22 mouse cellular contexts compared by ENCODE assay signal in genomic region chr5:138941842-138942241, GRCm38 (mm10). TPM values are rescaled to one million over a fixed set of nuclear protein-coding genes. Genes with fewer than 3 reads are reported as not detected.
DNase-seq lines count a peak whose midpoint lies in the region; ATAC-seq and TF ChIP-seq lines count a peak whose summit lies in the region.
"Had no signal": no experiment of that assay in that cellular context is flagged by ENCODE, and none has a peak within 500 bp of the region (broad histone marks: within the 10 kb centered on the region; RNA-seq: fewer than 3 reads in every experiment).

No protein-coding gene starts in this region.

- H3K36me3 ChIP-seq in midbrain, embryonic 11.5 days (ENCODE audit: control insufficient read depth, insufficient read depth, low read length) = no peaks in the 10 kb centered on the region
- no peaks in the 10 kb centered on the region for H3K36me3 ChIP-seq in midbrain, postnatal 0 days (ENCODE audit: insufficient read depth, low read length)
- H3K36me3 ChIP-seq in CH12.LX (replicated peaks in 1 of 2; ENCODE audit: control insufficient read depth in 1 of 2, insufficient read depth in 1 of 2, low read length in 1 of 2) = no peaks in the 10 kb centered on the region
- H3K36me3 ChIP-seq: G1E had no signal

- intact Hi-C loops in heart, postnatal 14 days (cut with DNase I) = no loop called here

- no peaks in the 10 kb centered on the region for H3K4me1 ChIP-seq in midbrain, embryonic 11.5 days (ENCODE audit: control insufficient read depth, insufficient read depth, low read length)
- no peaks in the 10 kb centered on the region for H3K4me1 ChIP-seq in midbrain, postnatal 0 days (ENCODE audit: insufficient read depth, low read length)
- H3K4me1 ChIP-seq in CH12.LX (ENCODE audit: control insufficient read depth in 1 of 2, insufficient read depth in 2 of 2) = peaks cover 13 to 36% of the 10 kb centered on the region in 2 experiments

- WGBS in midbrain, embryonic 11.5 days = 83% methylated on average over 8 of the region's 8 CpGs
- 80% methylated on average over 8 of the region's 8 CpGs for WGBS in midbrain, postnatal 0 days

- no peak overlapping the region for H3K4me3 ChIP-seq in midbrain, embryonic 11.5 days (ENCODE audit: low read depth, low read length)
- no peak overlapping the region for H3K4me3 ChIP-seq in midbrain, postnatal 0 days (ENCODE audit: low read depth, low read length)
- H3K4me3 ChIP-seq in CH12.LX (replicated peaks in 1 of 3; ENCODE audit: low read depth in 2 of 3, low read length in 2 of 3, poor library complexity in 1 of 3) = no peak overlapping the region

- dilution Hi-C loops in CH12.LX (cut with MboI; ENCODE audit: extremely low pct_ligation_motif_present, extremely low pct_unique_long_range_greater_than_20kb, low sequenced_read_pairs) = no loop called here

- no peak for TF ChIP-seq CTCF in midbrain, postnatal 0 days (IDR thresholded peaks at IDR 0.05)
- TF ChIP-seq CTCF in CH12.LX (conservative IDR thresholded peaks at IDR 0.05 in 1 of 2, IDR thresholded peaks at IDR 0.05 in 1 of 2; ENCODE audit: low read depth in 2 of 2, low read length in 2 of 2) = no peak

- no peak for TF ChIP-seq RAD21 in CH12.LX (IDR thresholded peaks at IDR 0.05; ENCODE audit: low read depth, low read length)

- H3K9me3 ChIP-seq in midbrain, embryonic 11.5 days (ENCODE audit: control insufficient read depth, low read length) = no peaks in the 10 kb centered on the region
- no peaks in the 10 kb centered on the region for H3K9me3 ChIP-seq in midbrain, postnatal 0 days (ENCODE audit: low read length)
- H3K9me3 ChIP-seq in CH12.LX (replicated peaks; ENCODE audit: low read length) = no peaks in the 10 kb centered on the region
- H3K9me3 ChIP-seq: G1E had no signal

- ATAC-seq in midbrain, embryonic 11.5 days (ENCODE audit: low FRiP score) = no peak
- ATAC-seq in midbrain, postnatal 0 days (ENCODE audit: low FRiP score) = no peak
- ATAC-seq in megakaryocyte progenitor cell, adult 5-6 weeks (replicated peaks; ENCODE audit: poor library complexity) = no peak
- ATAC-seq: activated CD4-positive, CD25-positive, alpha-beta regulatory T cell, adult 4 months; CD4-positive, CD25-positive, alpha-beta regulatory T cell, adult 4 months; Patski had no signal

- TF ChIP-seq POLR2A in CH12.LX (IDR thresholded peaks at IDR 0.05; ENCODE audit: low read depth, low read length) = no peak

- in situ Hi-C loops in CH12.LX (cut with MboI; ENCODE audit: low pct_ligation_motif_present, low pct_unique_long_range_greater_than_20kb, low sequenced_read_pairs) = no loop called here

- no peak overlapping the region for H3K4me2 ChIP-seq in midbrain, embryonic 11.5 days
- no peak overlapping the region for H3K4me2 ChIP-seq in midbrain, postnatal 0 days (ENCODE audit: low read depth, low read length, poor library complexity, severe bottlenecking)
- H3K4me2 ChIP-seq in CH12.LX (ENCODE audit: insufficient read depth, low read depth, poor library complexity, severe bottlenecking) = no peak overlapping the region

- H3K79me2 ChIP-seq in CH12.LX (replicated peaks; ENCODE audit: control insufficient read depth, extremely low read depth, insufficient read depth, poor library complexity, severe bottlenecking) = no peaks in the 10 kb centered on the region

- DNase-seq in heart, adult 11 months = peak; percentile 91
- no peak for DNase-seq in heart, postnatal 14 days
- peak; percentile 28 for DNase-seq in midbrain, embryonic 11.5 days (ENCODE audit: low spot score, missing footprints)
- no peak for DNase-seq in midbrain, postnatal 0 days (ENCODE audit: low spot score)
- no peak for DNase-seq in CH12.LX (ENCODE audit: extremely low read depth)
- DNase-seq: adrenal gland, adult 2 months; adrenal gland, adult 8-10 months; adrenal gland, postnatal 10 days; adrenal gland, postnatal 14 days; adrenal gland, postnatal 25 days; adrenal gland, postnatal 36 days; B cell, adult 2 months; cerebellum, adult 11 months; cerebellum, adult 11-12 months; cerebellum, adult 18-20 months; cerebellum, adult 2 months had no signal

- no peak for TF ChIP-seq EP300 in CH12.LX (IDR thresholded peaks at IDR 0.05; ENCODE audit: low read length)

- H3K27me3 ChIP-seq in midbrain, embryonic 11.5 days (ENCODE audit: control insufficient read depth, insufficient read depth, low read length) = no peaks in the 10 kb centered on the region
- no peaks in the 10 kb centered on the region for H3K27me3 ChIP-seq in midbrain, postnatal 0 days (ENCODE audit: insufficient read depth, low read length)
- H3K27me3 ChIP-seq in CH12.LX (replicated peaks) = no peaks in the 10 kb centered on the region
- H3K27me3 ChIP-seq: Patski had no signal

- H3K27ac ChIP-seq in midbrain, embryonic 11.5 days (ENCODE audit: low read depth, low read length) = no peak overlapping the region
- H3K27ac ChIP-seq in midbrain, postnatal 0 days (ENCODE audit: low read depth, low read length) = no peak overlapping the region
- H3K27ac ChIP-seq in CH12.LX (ENCODE audit: insufficient read depth, low read depth) = no peak overlapping the region

- no peak overlapping the region for H3K9ac ChIP-seq in midbrain, embryonic 11.5 days (ENCODE audit: low read length)
- H3K9ac ChIP-seq in midbrain, postnatal 0 days (replicated peaks; ENCODE audit: low read length, poor library complexity, severe bottlenecking) = no peak overlapping the region
- H3K9ac ChIP-seq in CH12.LX (ENCODE audit: insufficient read depth, low read depth) = no peak overlapping the region

TF ChIP-seq in CH12.LX, 34 proteins besides CTCF, POLR2A, EP300 and RAD21:
- TF ChIP-seq ETS1 (conservative IDR thresholded peaks at IDR 0.05; ENCODE audit: low read depth, low read length) = 0 out of 2 replicates have a peak, but pooled peaks have one; percentile 23
- TF ChIP-seq MYC (IDR thresholded peaks at IDR 0.05; ENCODE audit: low read depth, low read length) = no peak

RNA-seq across cellular contexts. Expression of gene Pdgfa, which starts 55.3 kb away (rescaled TPM):
- total RNA-seq in heart, postnatal 14 days (2021) = 10 to 100 TPM; 25.6 to 27.9 TPM
- 3.3 and 3.9 TPM in 2 replicates for polyA plus RNA-seq in midbrain, embryonic 11.5 days (2014; fragmentation: Nextera tagmentation; extraction: Ambion mirVana)
- total RNA-seq in midbrain, postnatal 0 days (2014; rRNA removed) = 64.0 and 67.7 TPM in 2 replicates
- 53.8 and 54.5 TPM in 2 replicates for polyA plus RNA-seq in midbrain, postnatal 0 days (2015; fragmentation: Nextera tagmentation; extraction: Ambion mirVana)
- 20.3 and 26.5 TPM in 2 replicates for total RNA-seq in CH12.LX (2012; rRNA removed)
- total RNA-seq in CH12.LX (2014; rRNA removed) = 24.4 and 30.7 TPM in 2 replicates
- polyA plus RNA-seq in CH12.LX (2012; ENCODE audit: insufficient read length, low read depth) = 22.2 and 27.5 TPM in 2 replicates
- 0.25 and 0.71 TPM in 2 replicates for total RNA-seq in megakaryocyte progenitor cell, adult 5-6 weeks (2015)
- total RNA-seq in megakaryocyte progenitor cell, adult 5-6 weeks (2017) = 1.3 TPM in 1 of 2 replicates, not detected in the other
- total RNA-seq: G1E, MEL had no signal
- polyA plus RNA-seq: activated CD4-positive, CD25-positive, alpha-beta regulatory T cell, adult 4 months; CD4-positive, CD25-positive, alpha-beta regulatory T cell, adult 4 months; G1E had no signal

Comparison
In these comparisons a context has a peak if more than half of its experiments do, and no peak if none do; other contexts are left out.
1. DNase-seq: peak in heart, adult 11 months (single experiment) and midbrain, embryonic 11.5 days (single experiment); none in heart, postnatal 14 days (0 of 2), midbrain, postnatal 0 days (single experiment) and CH12.LX (single experiment).
2. RNA of gene Pdgfa, which starts 55.3 kb away (total RNA-seq): 64.0 to 67.7 TPM in midbrain, postnatal 0 days, 20.3 to 30.7 TPM in CH12.LX and 25.6 to 27.9 TPM in heart, postnatal 14 days; 0.25 to 1.3 TPM in megakaryocyte progenitor cell, adult 5-6 weeks; every median in the first group is over 4 times any median in the second.